In the genomic region with DNA sequence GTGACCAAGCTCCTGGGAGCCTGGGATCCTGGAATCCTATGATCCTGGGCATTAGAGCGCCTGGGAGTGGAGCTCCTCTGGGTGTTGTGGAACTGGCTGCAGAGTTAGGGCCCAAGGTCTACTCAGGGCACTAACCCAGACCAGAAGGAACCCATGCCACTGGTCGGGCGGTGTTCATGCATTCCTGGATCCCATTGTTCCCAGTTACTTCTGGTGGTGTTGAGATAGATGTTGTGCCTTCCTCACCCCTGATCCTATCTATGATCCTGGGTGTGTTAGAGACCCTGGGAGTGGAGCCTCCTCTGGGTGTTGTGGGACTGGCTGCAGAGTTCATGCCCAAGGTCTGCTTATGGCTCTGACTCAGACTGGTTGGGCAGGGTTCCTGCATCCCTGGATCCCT, we compare ENCODE assay signal across 12 mouse cellular contexts.
"Had no signal": no experiment of that assay in that cellular context is flagged by ENCODE, and none has a peak within 500 bp of the region (broad histone marks: within the 10 kb centered on the region; RNA-seq: fewer than 3 reads in every experiment).

No protein-coding gene starts in this region.

- DNase-seq: cerebellum, postnatal 25 days; cerebellum, postnatal 36 days; embryo, embryonic 11 days; forebrain, postnatal 0 days; gastrocnemius, adult 2 months; gastrocnemius, postnatal 10 days; gastrocnemius, postnatal 14 days; gastrocnemius, postnatal 25 days; gastrocnemius, postnatal 36 days; heart, adult 11 months; heart, adult 18-20 months; heart, adult 2 months had no signal
